Comparison of ENCODE assay signal across 8 mouse cellular contexts in the genomic region with DNA sequence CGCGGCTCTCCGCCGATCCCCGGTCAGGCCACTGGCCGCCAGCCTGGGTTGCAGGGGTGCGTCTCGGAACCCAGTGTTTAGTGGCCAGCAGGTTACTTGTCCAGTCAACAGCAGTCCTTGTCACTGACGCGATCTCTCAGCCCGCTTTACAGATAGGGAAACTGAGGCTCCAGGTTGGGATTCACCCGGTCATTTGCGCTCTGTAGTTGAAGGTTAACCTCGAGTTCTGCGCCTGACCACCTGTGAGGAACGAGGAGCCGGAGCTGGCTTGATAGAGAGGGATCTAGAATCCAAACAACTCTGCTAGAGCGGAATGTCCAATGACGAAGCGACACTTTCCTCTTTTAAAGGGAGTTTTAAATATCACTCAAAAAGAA. TPM values are rescaled to one million over a fixed set of nuclear protein-coding genes. Genes with fewer than 3 reads are reported as not detected.
DNase-seq lines count a peak whose midpoint lies in the region; ATAC-seq and TF ChIP-seq lines count a peak whose summit lies in the region.

A gene (minus strand): TSS at position 321 of the 377 bp plus-strand sequence.

- H3K9ac ChIP-seq in forebrain, postnatal 0 days = peak within 1 kb of the TSS; percentile 79
- peak within 1 kb of the TSS; percentile 99 for H3K9ac ChIP-seq in hindbrain, embryonic 15.5 days
- peak within 1 kb of the TSS; percentile 98 for H3K9ac ChIP-seq in liver, embryonic 15.5 days

- DNase-seq in heart, adult 18-20 months = no peak
- no peak for DNase-seq in heart, adult 11 months
- no peak for DNase-seq in adrenal gland, adult 2 months
- DNase-seq in forebrain, postnatal 0 days = no peak
- DNase-seq in right cerebral cortex, postnatal 14 days = no peak
- DNase-seq in spleen, postnatal 14 days (ENCODE audit: low spot score in 2 of 2) = no peak

- H3K4me1 ChIP-seq in forebrain, postnatal 0 days (ENCODE audit: insufficient read depth) = peaks cover 13% of the 10 kb centered on the region; the same call in 1 of the 2 replicates
- H3K4me1 ChIP-seq in hindbrain, embryonic 15.5 days (replicated peaks) = peaks cover 33% of the 10 kb centered on the region
- H3K4me1 ChIP-seq in liver, embryonic 15.5 days (replicated peaks) = peaks cover 32% of the 10 kb centered on the region

- 15% methylated on average over 20 of the region's 20 CpGs for WGBS in forebrain, postnatal 0 days
- WGBS in hindbrain, embryonic 15.5 days = 17% methylated on average over 20 of the region's 20 CpGs
- 21% methylated on average over 20 of the region's 20 CpGs for WGBS in liver, embryonic 15.5 days (ENCODE audit: insufficient replicate concordance)

- H3K36me3 ChIP-seq in forebrain, postnatal 0 days (ENCODE audit: insufficient read depth) = peaks cover under 1% of the 10 kb centered on the region; the same call in 1 of the 2 replicates
- H3K36me3 ChIP-seq in hindbrain, embryonic 15.5 days = 0 out of 2 replicates have a peak, but pooled peaks cover 2% of the 10 kb centered on the region
- no peaks in the 10 kb centered on the region for H3K36me3 ChIP-seq in liver, embryonic 15.5 days (replicated peaks)

- peak within 1 kb of the TSS; percentile 97 for H3K27ac ChIP-seq in forebrain, postnatal 0 days (ENCODE audit: low read depth, low read length)
- H3K27ac ChIP-seq in hindbrain, embryonic 15.5 days (replicated peaks) = peak within 1 kb of the TSS; percentile 99
- H3K27ac ChIP-seq in liver, embryonic 15.5 days (replicated peaks) = peak within 1 kb of the TSS; percentile 88

- no peaks in the 10 kb centered on the region for H3K9me3 ChIP-seq in forebrain, postnatal 0 days (ENCODE audit: low read length)
- no peaks in the 10 kb centered on the region for H3K9me3 ChIP-seq in hindbrain, embryonic 15.5 days
- H3K9me3 ChIP-seq in liver, embryonic 15.5 days (replicated peaks) = no peaks in the 10 kb centered on the region

- peak within 1 kb of the TSS; percentile 89 for H3K4me2 ChIP-seq in forebrain, postnatal 0 days (ENCODE audit: low read depth)
- H3K4me2 ChIP-seq in hindbrain, embryonic 15.5 days = peak within 1 kb of the TSS; percentile 67
- H3K4me2 ChIP-seq in liver, embryonic 15.5 days = peak within 1 kb of the TSS; percentile 89

- TF ChIP-seq CTCF in forebrain, postnatal 0 days (IDR thresholded peaks at IDR 0.05; ENCODE audit: low read depth) = no peak

- no peak for ATAC-seq in forebrain, postnatal 0 days
- ATAC-seq in hindbrain, embryonic 15.5 days (ENCODE audit: low FRiP score, low read depth) = no peak
- no peak for ATAC-seq in liver, embryonic 15.5 days (ENCODE audit: insufficient read depth)

- peak within 1 kb of the TSS; percentile 66 for H3K4me3 ChIP-seq in forebrain, postnatal 0 days (ENCODE audit: low read depth, low read length)
- H3K4me3 ChIP-seq in hindbrain, embryonic 15.5 days = peak within 1 kb of the TSS; percentile 99
- H3K4me3 ChIP-seq in liver, embryonic 15.5 days (replicated peaks) = peak within 1 kb of the TSS; percentile 97

- no peaks in the 10 kb centered on the region for H3K27me3 ChIP-seq in forebrain, postnatal 0 days (ENCODE audit: insufficient read depth, low read length)
- no peaks in the 10 kb centered on the region for H3K27me3 ChIP-seq in hindbrain, embryonic 15.5 days
- no peaks in the 10 kb centered on the region for H3K27me3 ChIP-seq in liver, embryonic 15.5 days

RNA-seq across cellular contexts. Expression of the gene that starts here (rescaled TPM):
- total RNA-seq in heart, adult 18-20 months (2021) = 10 to 100 TPM; 37.6 to 38.3 TPM
- total RNA-seq in adrenal gland, adult 2 months (2021) = 10 to 100 TPM; 38.8 to 40.9 TPM
- polyA plus RNA-seq in adrenal gland, adult 2 months (2012; rRNA removed) = 3.5 and 4.5 TPM in 2 replicates
- 44.2 and 50.8 TPM in 2 replicates for total RNA-seq in forebrain, postnatal 0 days (2014; rRNA removed)
- polyA plus RNA-seq in forebrain, postnatal 0 days (2015; fragmentation: Nextera tagmentation; extraction: Ambion mirVana) = 65.6 and 97.7 TPM in 2 replicates
- polyA plus RNA-seq in hindbrain, embryonic 15.5 days (2015; fragmentation: Nextera tagmentation; extraction: Ambion mirVana) = 110 and 114 TPM in 2 replicates
- polyA plus RNA-seq in liver, embryonic 15.5 days (2015; fragmentation: Nextera tagmentation; extraction: Ambion mirVana) = 18.8 and 24.1 TPM in 2 replicates
